Mouse (Mus musculus) erythroblast, embryonic 14.5 days (primary cell): ENCODE results near the gene Ruvbl2.

Source experiments
- GATA1 ChIP-seq: IDR thresholded peaks from 2 replicates; pipeline ENCODE4 v1.6.1; 2012; ENCODE audit warnings: low read length, inconsistent platforms, mixed read lengths
- TAL1 ChIP-seq: IDR thresholded peaks from 3 replicates; pipeline ENCODE4 v1.6.1; 2012; ENCODE audit warnings: low read length, inconsistent platforms, mixed read lengths

GRCm38 (mm10) chr7:45461781-45462180 lies 23.9 kb upstream of the Ruvbl2 start:
- TF ChIP-seq GATA1 (no peak), TAL1 (no peak)
